Mouse (Mus musculus): ENCODE measurements at regions not wholly inside any gene's neighbourhood (a gene's known extent, or its start where the extent isn't known, plus 50 kb on each side); places are given as distances from the start of the nearest gene placed in this dataset.
"Not testable (repeated sequence)": the region's sequence is repeated elsewhere in the genome, so short reads cannot be mapped to it uniquely, and the experiment has no call there.

DNA sequence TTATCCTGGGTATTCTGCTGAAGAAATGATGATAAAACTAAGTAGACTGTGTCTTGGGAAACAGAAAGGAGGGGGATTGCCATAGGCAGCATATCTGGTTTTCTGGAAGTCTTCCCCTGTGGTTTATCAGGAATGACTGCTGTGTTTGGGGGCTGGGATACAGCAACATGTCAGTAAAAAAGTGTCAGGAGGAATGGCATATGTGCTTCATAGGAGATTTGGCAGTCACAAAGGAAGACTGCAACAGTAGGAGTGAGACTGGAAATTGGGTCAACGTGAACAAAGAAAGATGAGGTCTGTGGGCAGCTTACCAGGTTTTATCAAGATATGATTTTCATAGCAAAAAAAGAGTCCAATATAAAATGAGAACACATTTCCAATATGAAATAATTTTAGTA, 641.1 kb upstream of the Nrxn1 start:
- DNase-seq = peak; percentile 58 to 69

DNA sequence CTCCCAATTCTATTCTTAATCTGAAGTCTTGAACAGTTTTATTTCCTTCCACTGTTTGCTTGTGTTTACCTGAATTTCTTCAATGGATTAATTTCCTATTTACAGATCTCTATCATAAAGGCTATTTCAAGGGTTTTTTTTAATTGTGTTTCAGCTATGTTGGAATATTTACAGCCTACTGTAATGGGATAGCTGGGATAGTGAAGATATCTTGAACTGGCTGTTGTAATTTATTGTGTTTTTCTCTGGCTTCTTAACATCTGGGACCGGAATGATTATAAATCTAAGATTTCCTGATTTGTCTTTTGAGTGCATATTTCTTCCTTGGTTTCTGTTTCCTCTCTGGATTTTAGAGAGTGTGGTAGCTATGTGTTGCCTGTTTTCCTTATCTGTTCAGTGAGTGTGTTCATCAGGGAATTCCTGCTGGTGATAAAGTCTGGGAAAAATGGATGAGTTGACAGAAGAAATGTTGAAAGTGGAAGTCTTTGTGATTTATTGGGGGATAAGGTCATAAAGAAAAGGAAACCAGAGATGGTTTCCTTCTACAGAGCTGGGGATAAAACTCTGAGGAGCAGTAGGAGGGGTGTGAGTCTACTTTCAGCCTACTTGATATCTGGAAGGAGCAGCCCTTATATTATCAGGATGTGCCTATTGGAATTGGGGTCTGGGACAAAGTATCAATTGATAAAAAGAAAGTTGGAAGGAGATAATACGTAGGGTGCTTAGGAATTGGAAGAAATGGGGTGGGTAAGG, 640.5 kb upstream of the Nrxn1 start:
- no peak for DNase-seq

DNA sequence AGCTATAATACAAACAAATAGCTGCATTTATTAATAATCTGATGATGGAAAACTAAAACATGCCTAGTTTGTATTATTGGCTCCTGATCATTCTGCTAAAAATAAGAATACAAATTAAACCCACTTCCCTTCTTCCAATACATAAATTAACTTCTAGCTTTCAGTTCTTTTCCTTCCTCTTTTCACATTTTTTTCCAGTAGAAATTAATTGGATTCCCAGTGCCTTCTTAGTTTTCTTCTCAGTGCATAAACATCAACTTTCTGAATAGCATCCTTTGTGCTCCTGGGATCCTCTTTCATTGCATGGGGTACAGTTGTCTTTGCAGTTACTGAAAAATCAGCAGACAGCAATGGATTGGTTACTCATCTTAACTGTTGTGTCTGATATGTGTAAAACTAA, 617.5 kb upstream of the Nrxn1 start:
- DNase-seq = no peak

DNA sequence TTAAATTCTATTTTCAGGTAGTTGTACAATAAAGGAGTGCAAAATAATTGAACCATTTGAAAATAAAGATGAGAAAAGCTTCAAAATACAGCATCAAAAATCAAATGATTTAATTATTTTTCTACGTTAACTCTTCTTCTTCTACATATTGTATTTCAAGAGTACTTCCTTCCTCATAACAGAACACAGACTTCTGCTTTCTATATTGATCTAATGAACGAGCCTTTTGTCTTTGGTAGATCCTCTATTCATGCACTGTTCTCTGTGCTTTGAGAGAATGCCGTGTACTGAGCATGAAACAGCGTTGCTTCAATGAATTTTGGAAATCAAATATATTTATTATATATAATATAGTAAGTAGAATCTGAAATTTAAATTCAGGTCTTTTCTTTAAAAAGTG, 598.2 kb upstream of the Nrxn1 start:
- DNase-seq = no peak

DNA sequence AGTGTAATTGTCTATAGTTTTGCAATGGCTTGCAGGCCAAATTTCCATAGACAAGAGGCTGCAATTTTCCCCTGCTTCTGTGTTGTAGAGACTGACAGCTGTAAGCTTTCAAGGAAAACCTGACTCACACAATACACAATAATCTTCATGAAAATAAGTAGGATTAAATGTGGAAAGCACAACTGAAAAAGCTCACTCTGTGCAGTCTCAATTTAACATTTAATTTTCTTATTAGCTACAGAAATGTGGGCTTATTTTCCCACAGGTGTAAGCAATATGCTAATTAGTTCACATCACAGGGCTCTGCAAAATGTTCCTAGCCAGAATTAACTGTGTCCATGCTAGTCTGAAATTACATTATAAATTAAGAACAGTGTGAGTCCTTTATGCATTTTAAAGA, 564.6 kb upstream of the Nrxn1 start:
- DNase-seq = no peak

DNA sequence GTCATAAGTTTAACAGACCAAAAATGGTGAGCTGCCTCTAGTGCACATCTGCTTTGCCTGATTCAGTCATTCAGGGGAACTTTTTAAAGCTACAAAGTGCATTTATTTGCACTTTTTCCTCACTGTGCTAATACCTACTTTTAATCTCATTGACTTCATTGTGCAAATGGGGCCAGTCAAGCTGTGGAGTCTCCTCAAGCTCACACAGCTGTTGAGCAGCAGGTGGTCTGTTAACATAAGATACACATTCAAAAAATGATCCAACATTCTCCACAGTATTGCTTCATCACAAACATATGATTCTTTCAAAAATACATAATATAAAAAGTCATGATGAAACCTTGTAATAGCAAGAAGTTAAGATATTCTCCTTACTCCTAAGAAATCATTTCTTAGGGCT, 564.2 kb upstream of the Nrxn1 start:
- no peak for DNase-seq

DNA sequence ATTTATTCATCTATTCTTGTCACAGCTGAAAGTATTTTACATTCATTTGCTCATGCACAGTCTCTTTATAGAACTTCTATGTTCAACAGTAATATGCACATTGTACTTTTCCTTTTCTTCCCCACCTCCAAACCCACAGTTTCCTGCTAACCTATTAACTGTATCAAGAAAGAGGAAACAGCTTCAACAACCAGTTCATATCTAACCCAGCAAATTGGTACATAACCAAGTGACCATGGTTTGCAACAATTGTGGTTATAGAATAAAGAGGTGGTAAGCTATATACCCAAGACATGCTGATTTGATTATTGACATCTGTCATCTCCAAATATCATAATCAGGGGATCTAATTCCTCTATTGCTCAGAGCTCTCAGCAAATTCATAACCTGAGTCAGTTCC, 539.0 kb upstream of the Nrxn1 start:
- no peak for DNase-seq

DNA sequence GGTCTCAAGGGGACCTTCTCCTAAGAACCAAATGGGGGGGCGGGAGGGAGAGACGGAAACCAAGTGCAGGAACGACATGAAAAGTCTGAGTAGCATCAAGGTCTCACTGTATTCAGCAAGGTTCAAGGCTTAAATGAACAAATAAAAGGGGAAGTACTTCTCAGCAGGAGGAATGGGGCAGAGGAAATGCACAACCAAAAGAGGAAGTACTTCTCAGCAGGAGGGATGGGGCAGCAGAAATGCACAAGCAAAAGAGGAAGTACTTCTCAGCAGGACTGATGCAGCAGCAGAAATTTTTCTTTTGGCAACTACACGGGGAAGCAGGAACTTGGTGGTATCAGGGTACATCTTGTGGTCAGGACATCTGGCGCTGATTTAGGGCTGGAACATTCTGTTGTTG, 521.3 kb upstream of the Nrxn1 start:
- not testable (repeated sequence) for DNase-seq

DNA sequence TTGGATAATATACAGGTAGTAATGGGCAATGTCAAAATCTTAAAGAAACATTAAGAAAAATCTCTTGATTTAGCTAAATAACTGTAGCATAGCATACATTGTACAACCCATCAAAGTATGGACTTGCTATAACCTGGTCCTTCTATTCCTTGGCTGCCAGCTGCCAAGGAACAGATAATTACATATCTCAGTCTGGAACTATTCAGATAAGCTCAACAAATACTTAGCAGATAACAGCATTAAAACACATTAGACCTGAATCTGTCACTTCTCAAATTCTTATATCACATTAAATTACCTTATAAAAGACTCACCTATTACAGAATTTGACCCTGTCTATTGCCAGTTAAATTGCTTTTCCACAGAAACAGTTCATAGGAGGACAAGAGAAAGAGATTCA, 496.2 kb upstream of the Nrxn1 start:
- no peak for DNase-seq

DNA sequence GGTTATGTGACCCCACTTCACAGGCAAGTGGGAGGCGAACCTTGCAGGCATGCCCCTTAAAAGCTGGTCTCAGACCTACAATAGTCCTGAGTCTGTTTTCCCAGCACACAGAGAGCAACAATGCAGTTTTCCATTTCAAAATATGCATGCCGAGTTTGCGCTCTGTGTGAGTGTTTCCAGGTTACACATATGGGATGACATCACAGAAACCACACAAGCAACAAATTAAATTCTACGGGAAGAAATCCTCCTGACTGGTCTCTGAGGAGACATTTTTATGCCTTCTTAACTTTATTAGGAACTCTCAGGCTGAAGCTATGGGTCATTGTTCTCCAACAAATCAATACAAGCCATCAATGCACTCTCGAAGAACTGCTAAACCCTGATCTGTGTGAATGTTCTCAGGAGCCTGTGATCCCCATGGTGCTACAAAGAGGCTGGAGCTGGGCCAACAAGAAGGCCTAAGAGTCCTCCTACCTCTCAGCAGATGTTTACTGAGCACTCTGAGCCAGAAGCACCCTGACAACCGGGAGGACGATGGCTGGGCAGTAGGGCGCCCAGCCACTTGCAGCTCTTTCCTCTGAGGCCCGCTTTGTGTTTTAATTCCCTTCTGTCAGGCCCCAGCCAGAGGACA, 458.3 kb upstream of the Nrxn1 start:
- not testable (repeated sequence) for DNase-seq

DNA sequence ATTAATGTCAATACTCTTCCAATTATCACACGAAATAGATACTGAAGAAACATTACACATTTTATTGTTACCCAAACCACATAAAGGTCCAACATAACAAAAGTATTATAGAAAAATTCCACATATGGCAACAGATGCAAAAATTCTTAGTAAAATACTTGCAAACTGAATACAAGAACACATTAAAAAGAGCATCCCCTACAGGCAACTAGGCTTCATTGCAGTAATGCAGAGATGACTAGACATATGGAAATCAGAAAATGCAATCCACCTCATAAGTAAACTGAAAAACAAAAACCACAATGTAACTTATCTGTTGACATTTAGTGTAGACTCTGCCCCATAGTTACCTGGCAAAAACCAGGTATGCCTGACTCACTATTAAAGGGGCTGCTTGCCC, 438.6 kb upstream of the Nrxn1 start:
- DNase-seq = no peak

DNA sequence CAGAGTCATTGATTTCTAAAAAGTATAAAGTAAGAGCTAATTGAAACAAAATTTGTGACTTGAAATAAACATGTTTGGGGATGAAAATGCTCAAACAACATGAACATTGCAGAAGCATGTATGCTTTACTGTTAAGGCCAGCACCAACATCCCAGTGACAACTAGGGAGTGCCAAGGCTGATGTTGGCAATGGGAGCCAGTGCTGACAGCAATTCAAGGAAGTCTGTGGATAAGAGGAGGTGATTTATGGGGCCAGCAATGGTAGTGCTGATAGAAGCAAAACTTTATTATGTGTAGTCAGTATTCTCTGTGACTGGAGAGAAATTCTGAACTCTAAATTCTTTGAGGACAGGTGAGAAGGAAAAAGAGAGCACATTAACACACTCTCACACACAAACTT, 424.4 kb upstream of the Nrxn1 start:
- no peak for DNase-seq

Data from cerebellum, postnatal 10 days (tissue).